Mouse (Mus musculus) embryonic facial prominence, embryonic 11.5 days (tissue): ENCODE measurements at regions not wholly inside any gene's neighbourhood (a gene's known extent, or its start where the extent isn't known, plus 50 kb on each side); places are given as distances from the start of the nearest gene placed in this dataset.

Source experiments
- ATAC-seq: fragments of 200-750 bp; cut with Nextera tagmentation; replicated peaks from 2 replicates; pipeline ENCODE4 v1.8.0; 2017; ENCODE audit warnings: low read depth; ENCODE audit not compliant: insufficient number of reproducible peaks, low FRiP score, low TSS enrichment
- DNase-seq: peaks from one replicate; pipeline ENCODE4 v3.0.0-alpha.2; 2015; ENCODE audit warnings: low spot score
- H3K27ac ChIP-seq: fragments of 300-500 bp; sonication (generic); replicated peaks from 2 replicates; pipeline ENCODE4 v1.5.1; 2014; ENCODE audit warnings: mild to moderate bottlenecking, low read depth, low read length, control low read depth
- H3K27me3 ChIP-seq: fragments of 300-500 bp; sonication (generic); 2 replicates; pipeline ENCODE4 v1.6.1; 2014; ENCODE audit warnings: mild to moderate bottlenecking, low read length, moderate library complexity, mixed read lengths; ENCODE audit not compliant: control insufficient read depth, insufficient read depth
- H3K36me3 ChIP-seq: fragments of 300-500 bp; sonication (generic); replicated peaks from 2 replicates; pipeline ENCODE4 v1.6.1; 2014; ENCODE audit warnings: low read depth, mild to moderate bottlenecking, low read length, moderate library complexity, mixed read lengths; ENCODE audit not compliant: control insufficient read depth, insufficient read depth
- H3K4me1 ChIP-seq: fragments of 300-500 bp; sonication (generic); 2 replicates; pipeline ENCODE4 v1.6.1; 2014; ENCODE audit warnings: low read length, mixed read lengths; ENCODE audit not compliant: control insufficient read depth, insufficient read depth
- H3K4me2 ChIP-seq: fragments of 300-500 bp; sonication (generic); 2 replicates; pipeline ENCODE4 v1.6.1; 2014; ENCODE audit warnings: low read depth, mild to moderate bottlenecking, control low read depth, low read length, moderate library complexity
- H3K4me3 ChIP-seq: fragments of 300-500 bp; sonication (generic); 2 replicates; pipeline ENCODE4 v1.5.1; 2014; ENCODE audit warnings: low read depth, low read length, control low read depth
- H3K9ac ChIP-seq: fragments of 300-500 bp; sonication (generic); replicated peaks from 2 replicates; pipeline ENCODE4 v1.6.1; 2014; ENCODE audit warnings: mild to moderate bottlenecking, control low read depth, low read length
- H3K9me3 ChIP-seq: fragments of 300-500 bp; sonication (generic); replicated peaks from 2 replicates; pipeline ENCODE4 v1.6.1; 2016; ENCODE audit warnings: mild to moderate bottlenecking, low read length, inconsistent platforms, mixed read lengths; ENCODE audit not compliant: control insufficient read depth
- WGBS: fragments of 180-500 bp; shearing (Covaris S2); extraction: QIAGEN DNeasy Blood & Tissue Kit; methylation state at CpG from one replicate; pipeline ENCODE4 v1.1.7; 2014; 5-methylcytosine and 5-hydroxymethylcytosine counted together

DNA sequence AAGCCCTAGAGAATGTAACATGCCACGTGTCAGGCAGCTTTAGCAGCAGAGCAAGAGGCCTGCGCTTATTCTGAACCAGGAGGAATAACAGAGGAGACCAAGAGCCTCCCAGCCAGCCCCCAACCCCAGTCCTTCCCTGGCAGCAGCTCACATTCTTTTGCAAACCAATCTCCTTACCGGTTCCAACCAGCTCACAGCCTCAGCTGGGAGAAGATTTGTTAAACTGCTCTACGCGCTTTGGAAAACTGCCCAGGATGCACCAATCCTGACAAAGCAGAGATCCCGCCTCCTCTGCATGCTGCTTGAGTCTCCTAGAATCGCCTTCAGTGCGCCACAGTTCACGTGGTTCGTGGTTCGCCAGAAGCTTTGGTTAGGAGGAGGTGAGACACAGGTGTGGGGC, 51.8 kb downstream of the Gm9376 start:
- ATAC-seq (no peak), DNase-seq (peak; percentile 28)

DNA sequence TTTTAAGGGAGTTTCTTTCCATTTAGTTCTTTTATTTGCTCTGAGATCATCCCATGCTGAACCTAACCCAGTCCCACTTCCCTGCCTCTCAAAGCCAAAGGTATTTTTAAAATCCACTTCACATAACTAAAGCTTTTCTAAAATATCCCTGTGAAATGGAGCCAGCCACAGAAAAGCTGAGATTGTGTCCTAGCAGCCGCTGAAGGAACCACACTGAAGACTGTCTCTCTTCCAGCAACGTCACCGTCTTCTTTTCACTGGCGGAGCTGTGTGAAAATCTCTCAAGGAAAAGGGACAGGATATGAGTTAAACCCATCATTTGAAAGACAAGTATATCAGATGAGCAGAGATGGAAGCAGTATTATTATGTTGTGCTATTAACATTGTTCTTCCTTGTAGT, 53.3 kb downstream of the Gm9376 start:
- H3K27ac ChIP-seq = no peak overlapping the region
- H3K27me3 ChIP-seq = peaks cover 9% of the 10 kb centered on the region
- no peak overlapping the region for H3K9ac ChIP-seq
- no peak overlapping the region for H3K4me2 ChIP-seq
- H3K36me3 ChIP-seq = no peaks in the 10 kb centered on the region
- no peak for ATAC-seq
- WGBS = 86% methylated on average over 4 of the region's 4 CpGs
- DNase-seq = no peak
- H3K4me3 ChIP-seq = no peak overlapping the region
- no peaks in the 10 kb centered on the region for H3K4me1 ChIP-seq
- no peaks in the 10 kb centered on the region for H3K9me3 ChIP-seq

More for the DNA sequence above, 51.8 kb downstream of the Gm9376 start:
- Histone ChIP-seq H3K4me2 (no peak overlapping the region), H3K36me3 (no peaks in the 10 kb centered on the region), H3K27me3 (peaks cover 9% of the 10 kb centered on the region), H3K27ac (no peak overlapping the region), H3K4me1 (no peaks in the 10 kb centered on the region), H3K9me3 (no peaks in the 10 kb centered on the region), H3K9ac (no peak overlapping the region), H3K4me3 (no peak overlapping the region)
- WGBS = 46% methylated on average over 11 of the region's 11 CpGs

DNA sequence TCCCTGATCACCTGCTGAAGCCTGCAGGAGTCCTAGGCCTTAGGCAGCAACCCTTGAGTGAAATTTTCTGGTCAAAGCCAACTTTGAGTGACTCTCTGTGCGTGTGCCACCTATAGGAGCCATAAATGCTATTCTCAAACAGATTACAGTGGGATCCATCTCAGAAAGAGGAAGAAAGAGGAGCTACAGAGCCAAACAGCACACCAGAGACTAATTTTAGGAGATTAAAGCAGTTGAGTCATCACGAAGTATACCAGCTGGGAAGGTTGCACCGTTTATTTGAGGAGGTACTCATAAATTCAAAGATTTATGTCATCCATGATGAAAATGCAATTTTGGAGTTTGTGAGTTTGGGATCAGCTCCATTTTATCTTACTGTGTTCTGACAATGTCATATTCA, 54.3 kb downstream of the Gm9376 start:
- H3K4me3 ChIP-seq = no peak overlapping the region
- H3K9me3 ChIP-seq = no peaks in the 10 kb centered on the region
- 90% methylated on average over 3 of the region's 3 CpGs for WGBS
- H3K4me2 ChIP-seq = no peak overlapping the region
- no peak overlapping the region for H3K27ac ChIP-seq
- no peak overlapping the region for H3K9ac ChIP-seq
- peaks cover 9% of the 10 kb centered on the region for H3K27me3 ChIP-seq
- DNase-seq = no peak
- no peaks in the 10 kb centered on the region for H3K4me1 ChIP-seq
- no peaks in the 10 kb centered on the region for H3K36me3 ChIP-seq
- ATAC-seq = no peak

DNA sequence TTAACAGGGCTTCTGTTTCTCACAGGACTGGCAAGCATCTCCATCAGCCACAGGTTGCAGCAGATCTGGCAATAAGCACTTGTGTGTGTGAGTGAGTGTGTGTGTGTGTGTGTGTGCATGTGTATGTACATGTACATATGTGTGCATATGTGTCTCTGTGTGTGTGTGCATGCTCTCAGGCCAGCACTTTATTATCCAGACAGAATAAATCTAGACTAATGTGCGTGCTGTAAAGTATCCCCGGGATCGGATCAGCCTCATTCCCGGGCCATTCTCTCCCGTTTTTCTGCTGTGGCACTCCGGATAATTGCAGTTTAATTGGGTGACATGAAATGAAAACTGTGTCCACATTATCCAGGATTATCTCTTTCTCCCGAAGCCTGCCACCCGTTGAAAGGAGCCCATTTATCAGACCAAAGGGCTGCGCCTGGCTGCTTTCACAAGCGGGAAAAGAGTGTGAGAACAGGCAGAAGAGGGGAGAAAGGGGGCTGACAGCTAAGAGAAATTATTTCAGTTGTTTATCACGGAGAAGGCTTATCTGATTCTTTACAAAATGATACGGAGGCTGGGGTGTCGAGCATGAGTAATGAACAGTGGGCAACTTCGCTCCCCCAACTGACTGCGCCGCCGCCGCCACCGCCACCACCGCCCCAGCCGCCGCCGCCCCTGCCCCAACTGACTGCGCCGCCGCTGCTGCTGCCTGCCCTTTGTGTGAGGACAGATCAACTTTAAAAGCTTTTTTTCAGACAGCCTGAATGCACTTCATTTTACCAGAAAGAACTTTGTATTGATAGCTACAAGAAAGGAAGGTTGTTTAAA, 55.5 kb downstream of the Gm9376 start:
- H3K9me3 ChIP-seq = no peaks in the 10 kb centered on the region
- no peak overlapping the region; the same call in 1 of the 2 replicates for H3K9ac ChIP-seq
- DNase-seq (peak; percentile 31), ATAC-seq (no peak)
- H3K4me2 ChIP-seq = peak overlapping the region; percentile 33
- H3K36me3 ChIP-seq = no peaks in the 10 kb centered on the region
- H3K27me3 ChIP-seq = peaks cover 9% of the 10 kb centered on the region
- no peak overlapping the region for H3K27ac ChIP-seq
- 11% methylated on average over 26 of the region's 26 CpGs for WGBS
- no peaks in the 10 kb centered on the region for H3K4me1 ChIP-seq
- H3K4me3 ChIP-seq = peak overlapping the region; percentile 19

DNA sequence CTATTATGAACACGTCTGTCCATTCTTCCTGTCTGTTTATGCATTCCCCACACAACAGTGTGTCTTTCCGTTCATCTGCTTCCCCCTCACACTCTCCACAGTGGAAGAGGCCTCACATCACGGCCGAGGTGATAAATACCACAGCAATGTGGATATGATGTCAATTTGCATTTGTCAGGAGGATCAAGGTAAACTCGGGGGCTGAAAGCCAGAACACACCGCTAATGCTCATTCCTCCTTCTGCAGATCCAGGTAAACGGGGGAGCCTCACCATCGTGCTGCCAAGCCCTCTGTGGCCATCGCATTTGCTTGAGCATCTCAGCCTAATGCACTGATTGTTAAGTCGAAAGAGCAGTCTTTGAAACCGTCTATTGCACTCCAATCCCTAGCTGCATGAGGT, 56.1 kb downstream of the Gm9376 start:
- H3K27me3 ChIP-seq = peaks cover 9% of the 10 kb centered on the region
- H3K27ac ChIP-seq = no peak overlapping the region
- no peak for ATAC-seq

GRCm38 (mm10) chr14:118338071-118338470, 71.3 kb downstream of the Gm9376 start:
- no peaks in the 10 kb centered on the region for H3K9me3 ChIP-seq
- no peak overlapping the region for H3K4me3 ChIP-seq
- H3K36me3 ChIP-seq = no peaks in the 10 kb centered on the region
- 79% methylated on average over 3 of the region's 3 CpGs for WGBS
- DNase-seq = no peak
- no peak overlapping the region for H3K9ac ChIP-seq
- no peaks in the 10 kb centered on the region for H3K4me1 ChIP-seq
- no peak overlapping the region for H3K27ac ChIP-seq
- no peak overlapping the region for H3K4me2 ChIP-seq
- no peaks in the 10 kb centered on the region for H3K27me3 ChIP-seq
- ATAC-seq = no peak

More for the DNA sequence above, 56.1 kb downstream of the Gm9376 start:
- no peaks in the 10 kb centered on the region for H3K4me1 ChIP-seq
- no peaks in the 10 kb centered on the region for H3K9me3 ChIP-seq
- H3K4me3 ChIP-seq = no peak overlapping the region
- 9% methylated on average over 11 of the region's 11 CpGs for WGBS
- no peak overlapping the region; the same call in 1 of the 2 replicates for H3K4me2 ChIP-seq
- no peak overlapping the region for H3K9ac ChIP-seq
- DNase-seq = peak; percentile 11
- H3K36me3 ChIP-seq = no peaks in the 10 kb centered on the region

DNA sequence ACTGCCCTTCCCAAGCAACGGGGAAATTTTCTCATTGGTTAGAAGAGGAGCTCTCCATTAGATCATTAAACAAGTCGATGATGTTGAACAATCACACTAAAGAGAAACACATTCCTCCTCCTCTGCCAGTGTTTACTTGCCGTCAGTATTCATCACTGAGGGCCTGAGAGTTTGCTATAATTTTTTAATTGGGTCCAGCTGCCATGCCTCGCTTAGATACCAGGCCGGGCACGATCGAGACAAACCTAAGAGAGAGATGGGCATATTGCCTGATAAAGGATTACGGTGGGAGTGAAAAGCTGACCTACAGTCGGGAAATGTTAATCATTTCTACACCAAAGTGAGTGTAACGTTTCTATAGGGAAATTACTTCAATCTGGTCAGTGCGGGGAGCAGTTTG, 96.2 kb downstream of the Gm9376 start:
- Histone ChIP-seq H3K27me3 (no peaks in the 10 kb centered on the region), H3K9ac (no peak overlapping the region), H3K27ac (no peak overlapping the region), H3K9me3 (no peaks in the 10 kb centered on the region), H3K4me3 (no peak overlapping the region), H3K4me1 (no peaks in the 10 kb centered on the region), H3K36me3 (no peaks in the 10 kb centered on the region), H3K4me2 (no peak overlapping the region; the same call in 1 of the 2 replicates)
- 38% methylated on average over 11 of the region's 11 CpGs for WGBS
- no peak for ATAC-seq
- peak; percentile 62 for DNase-seq

GRCm38 (mm10) chr14:118363391-118363821, 96.6 kb downstream of the Gm9376 start:
- Histone ChIP-seq H3K9me3 (no peaks in the 10 kb centered on the region), H3K4me3 (no peak overlapping the region), H3K9ac (no peak overlapping the region), H3K36me3 (no peaks in the 10 kb centered on the region), H3K4me2 (no peak overlapping the region; the same call in 1 of the 2 replicates), H3K4me1 (no peaks in the 10 kb centered on the region), H3K27me3 (no peaks in the 10 kb centered on the region), H3K27ac (no peak overlapping the region)
- 54% methylated on average over 21 of the region's 21 CpGs for WGBS
- no peak for ATAC-seq
- DNase-seq = peak; percentile 21
